10 mouse cellular contexts compared by ENCODE assay signal in genomic region chr7:24653681-24654080, GRCm38 (mm10). TPM values are rescaled to one million over a fixed set of nuclear protein-coding genes. Genes with fewer than 3 reads are reported as not detected.
DNase-seq lines count a peak whose midpoint lies in the region; ATAC-seq and TF ChIP-seq lines count a peak whose summit lies in the region.
"Had no signal": no experiment of that assay in that cellular context is flagged by ENCODE, and none has a peak within 500 bp of the region (broad histone marks: within the 10 kb centered on the region; RNA-seq: fewer than 3 reads in every experiment).

No protein-coding gene starts in this region.

- H3K27me3 ChIP-seq in hindbrain, embryonic 10.5 days (ENCODE audit: insufficient read depth, poor library complexity, severe bottlenecking): no peaks in the 10 kb centered on the region
- H3K27me3 ChIP-seq in hindbrain, embryonic 13.5 days: no peaks in the 10 kb centered on the region; the same call in 1 of the 2 replicates
- H3K27me3 ChIP-seq in ES-Bruce4 (ENCODE audit: control insufficient read depth, insufficient read depth, low read length, poor library complexity, severe bottlenecking): no peaks in the 10 kb centered on the region
- H3K27me3 ChIP-seq in thymus, adult 2 months (ENCODE audit: control insufficient read depth, insufficient read depth, low read length): no peaks in the 10 kb centered on the region
- H3K27me3 ChIP-seq: embryonic facial prominence, embryonic 13.5 days; liver, embryonic 15.5 days had no signal

- H3K27ac ChIP-seq in hindbrain, embryonic 10.5 days: no peak overlapping the region
- H3K27ac ChIP-seq in hindbrain, embryonic 13.5 days: no peak overlapping the region
- H3K27ac ChIP-seq in ES-Bruce4 (ENCODE audit: insufficient read depth, low read length): no peak overlapping the region
- H3K27ac ChIP-seq in thymus, adult 2 months (ENCODE audit: control insufficient read depth, insufficient read depth, low read length): no peak overlapping the region
- H3K27ac ChIP-seq: embryonic facial prominence, embryonic 13.5 days; liver, embryonic 15.5 days had no signal

- no peak overlapping the region for H3K4me2 ChIP-seq in hindbrain, embryonic 13.5 days
- H3K4me2 ChIP-seq: embryonic facial prominence, embryonic 13.5 days; liver, embryonic 15.5 days had no signal

- peak; percentile 99 for TF ChIP-seq CTCF in ES-Bruce4 (IDR thresholded peaks at IDR 0.05; ENCODE audit: low read depth, low read length)
- TF ChIP-seq CTCF in thymus, adult 2 months (IDR thresholded peaks at IDR 0.05; ENCODE audit: borderline replicate concordance, control insufficient read depth, extremely low read depth, insufficient read depth, low read length, poor library complexity): peak; percentile 82; the same call in 1 of the 2 replicates

- no peak for TF ChIP-seq EP300 in ES-Bruce4 (IDR thresholded peaks at IDR 0.05; ENCODE audit: insufficient read depth, low read depth, low read length)

- ATAC-seq in hindbrain, embryonic 13.5 days (ENCODE audit: low FRiP score): no peak

- WGBS in hindbrain, embryonic 10.5 days: 32% methylated on average over 7 of the region's 7 CpGs
- WGBS in hindbrain, embryonic 13.5 days: 22% methylated on average over 7 of the region's 7 CpGs
- 25% methylated on average over 7 of the region's 7 CpGs for WGBS in thymus, adult 2 months

- H3K4me1 ChIP-seq in hindbrain, embryonic 10.5 days (replicated peaks): no peaks in the 10 kb centered on the region
- no peaks in the 10 kb centered on the region for H3K4me1 ChIP-seq in hindbrain, embryonic 13.5 days (replicated peaks)
- no peaks in the 10 kb centered on the region for H3K4me1 ChIP-seq in ES-Bruce4 (ENCODE audit: control insufficient read depth, insufficient read depth, low read length)
- H3K4me1 ChIP-seq in thymus, adult 2 months (replicated peaks; ENCODE audit: control insufficient read depth, insufficient read depth, low read length): no peaks in the 10 kb centered on the region
- H3K4me1 ChIP-seq: embryonic facial prominence, embryonic 13.5 days had no signal

- peak; percentile 68 for DNase-seq in hindbrain, embryonic 10.5 days (ENCODE audit: low spot score)
- DNase-seq in c-Kit-positive CD71-positive TER-119-positive erythroid progenitor cells, embryonic 14.5 days (ENCODE audit: low spot score): peak; percentile 53
- peak; percentile 13 to 53 for DNase-seq in heart, adult 9 months (ENCODE audit: low spot score in 2 of 2)
- peak; percentile 22 to 30 for DNase-seq in left cerebral cortex, postnatal 14 days (ENCODE audit: low spot score in 2 of 2)
- peak; percentile 86 for DNase-seq in naive thymus-derived CD4-positive, alpha-beta T cell, adult 2 months (ENCODE audit: low read depth)
- peak; percentile 68 for DNase-seq in thymus, adult 2 months

- intact Hi-C loops in left cerebral cortex, postnatal 14 days (cut with DNase I): no loop called here

- H3K9me3 ChIP-seq in hindbrain, embryonic 10.5 days: no peaks in the 10 kb centered on the region
- H3K9me3 ChIP-seq in hindbrain, embryonic 13.5 days: no peaks in the 10 kb centered on the region; the same call in 1 of the 2 replicates
- no peaks in the 10 kb centered on the region for H3K9me3 ChIP-seq in ES-Bruce4 (replicated peaks; ENCODE audit: control insufficient read depth, insufficient read depth, low read length, poor library complexity, severe bottlenecking)
- H3K9me3 ChIP-seq: embryonic facial prominence, embryonic 13.5 days; liver, embryonic 15.5 days had no signal

- H3K4me3 ChIP-seq in hindbrain, embryonic 10.5 days: no peak overlapping the region
- no peak overlapping the region for H3K4me3 ChIP-seq in hindbrain, embryonic 13.5 days
- no peak overlapping the region for H3K4me3 ChIP-seq in ES-Bruce4 (ENCODE audit: low read depth, low read length)
- H3K4me3 ChIP-seq in thymus, adult 2 months (ENCODE audit: control insufficient read depth, insufficient read depth, low read length): no peak overlapping the region
- H3K4me3 ChIP-seq: embryonic facial prominence, embryonic 13.5 days; liver, embryonic 15.5 days had no signal

- no peak for TF ChIP-seq POLR2A in ES-Bruce4 (IDR thresholded peaks at IDR 0.05; ENCODE audit: insufficient read depth, low read length)
- no peak for TF ChIP-seq POLR2A in thymus, adult 2 months (IDR thresholded peaks at IDR 0.05; ENCODE audit: control insufficient read depth, extremely low read depth, insufficient read depth, low read length, poor library complexity)

- no peaks in the 10 kb centered on the region for H3K36me3 ChIP-seq in hindbrain, embryonic 10.5 days
- no peaks in the 10 kb centered on the region for H3K36me3 ChIP-seq in hindbrain, embryonic 13.5 days
- no peaks in the 10 kb centered on the region for H3K36me3 ChIP-seq in ES-Bruce4 (ENCODE audit: control insufficient read depth, insufficient read depth, low read length, poor library complexity, severe bottlenecking)
- H3K36me3 ChIP-seq in thymus, adult 2 months (ENCODE audit: control insufficient read depth, insufficient read depth, low read length): no peaks in the 10 kb centered on the region
- H3K36me3 ChIP-seq: embryonic facial prominence, embryonic 13.5 days; liver, embryonic 15.5 days had no signal

- H3K9ac ChIP-seq in hindbrain, embryonic 13.5 days: no peak overlapping the region
- H3K9ac ChIP-seq in ES-Bruce4 (ENCODE audit: low read depth, poor library complexity, severe bottlenecking): no peak overlapping the region
- H3K9ac ChIP-seq: embryonic facial prominence, embryonic 13.5 days; liver, embryonic 15.5 days had no signal

RNA-seq across cellular contexts. Expression of gene Lypd3, which starts 17.3 kb away (rescaled TPM):
- polyA plus RNA-seq in hindbrain, embryonic 10.5 days (2016; fragmentation: Nextera tagmentation; extraction: Ambion mirVana): 0.47 and 2.1 TPM in 2 replicates
- not detected in 2 replicates for polyA plus RNA-seq in hindbrain, embryonic 13.5 days (2015; fragmentation: Nextera tagmentation; extraction: Ambion mirVana)
- 0.48 and 0.81 TPM in 2 replicates for polyA plus RNA-seq in ES-Bruce4 (2011; ENCODE audit: insufficient read depth, insufficient read length, low read depth, missing spikeins)
- under 1 TPM; 0.48 to 0.53 TPM for total RNA-seq in left cerebral cortex, postnatal 14 days (2021)
- 4.2 and 4.7 TPM in 2 replicates for polyA plus RNA-seq in thymus, adult 2 months (2012; rRNA removed)
- polyA plus RNA-seq: liver, embryonic 15.5 days had no signal

RNA-seq across cellular contexts. Expression of gene Tex101, which starts 22.8 kb away (rescaled TPM):
- not detected in 2 replicates for polyA plus RNA-seq in hindbrain, embryonic 10.5 days (2016; fragmentation: Nextera tagmentation; extraction: Ambion mirVana)
- not detected in 2 replicates for polyA plus RNA-seq in hindbrain, embryonic 13.5 days (2015; fragmentation: Nextera tagmentation; extraction: Ambion mirVana)
- polyA plus RNA-seq in ES-Bruce4 (2011; ENCODE audit: insufficient read depth, insufficient read length, low read depth, missing spikeins): 0.85 and 1.5 TPM in 2 replicates
- not detected for total RNA-seq in left cerebral cortex, postnatal 14 days (2021)
- polyA plus RNA-seq in thymus, adult 2 months (2012; rRNA removed): 0.38 TPM in 1 of 2 replicates, not detected in the other
- polyA plus RNA-seq: embryonic facial prominence, embryonic 13.5 days had no signal

RNA-seq across cellular contexts. Expression of gene Phldb3, which starts 43.1 kb away (rescaled TPM):
- polyA plus RNA-seq in hindbrain, embryonic 10.5 days (2016; fragmentation: Nextera tagmentation; extraction: Ambion mirVana): not detected in 2 replicates
- not detected in 2 replicates for polyA plus RNA-seq in hindbrain, embryonic 13.5 days (2015; fragmentation: Nextera tagmentation; extraction: Ambion mirVana)
- 5.6 and 7.1 TPM in 2 replicates for polyA plus RNA-seq in ES-Bruce4 (2011; ENCODE audit: insufficient read depth, insufficient read length, low read depth, missing spikeins)
- under 1 TPM in 1 of 2 experiments, not detected in 1; 0.42 TPM for total RNA-seq in left cerebral cortex, postnatal 14 days (2021)
- 10.7 and 11.5 TPM in 2 replicates for polyA plus RNA-seq in thymus, adult 2 months (2012; rRNA removed)

RNA-seq across cellular contexts. Expression of gene BC049730, which starts 55.4 kb away (rescaled TPM):
- polyA plus RNA-seq in hindbrain, embryonic 10.5 days (2016; fragmentation: Nextera tagmentation; extraction: Ambion mirVana): not detected in 2 replicates
- polyA plus RNA-seq in hindbrain, embryonic 13.5 days (2015; fragmentation: Nextera tagmentation; extraction: Ambion mirVana): not detected in 2 replicates
- not detected in 2 replicates for polyA plus RNA-seq in ES-Bruce4 (2011; ENCODE audit: insufficient read depth, insufficient read length, low read depth, missing spikeins)
- total RNA-seq in left cerebral cortex, postnatal 14 days (2021): not detected
- not detected in 2 replicates for polyA plus RNA-seq in thymus, adult 2 months (2012; rRNA removed)
- polyA plus RNA-seq: embryonic facial prominence, embryonic 13.5 days; liver, embryonic 15.5 days had no signal

Comparison
In these comparisons a context has a peak if more than half of its experiments do, and no peak if none do; other contexts are left out.
1. DNase-seq: peak in every context shown above with its lines; median percentile 86 in naive thymus-derived CD4-positive, alpha-beta T cell, adult 2 months; 68 in hindbrain, embryonic 10.5 days; 68 in thymus, adult 2 months; 53 in c-Kit-positive CD71-positive TER-119-positive erythroid progenitor cells, embryonic 14.5 days; 33 in heart, adult 9 months; 26 in left cerebral cortex, postnatal 14 days.